Mouse (Mus musculus): ENCODE measurements around the gene Ormdl1.

DNA sequence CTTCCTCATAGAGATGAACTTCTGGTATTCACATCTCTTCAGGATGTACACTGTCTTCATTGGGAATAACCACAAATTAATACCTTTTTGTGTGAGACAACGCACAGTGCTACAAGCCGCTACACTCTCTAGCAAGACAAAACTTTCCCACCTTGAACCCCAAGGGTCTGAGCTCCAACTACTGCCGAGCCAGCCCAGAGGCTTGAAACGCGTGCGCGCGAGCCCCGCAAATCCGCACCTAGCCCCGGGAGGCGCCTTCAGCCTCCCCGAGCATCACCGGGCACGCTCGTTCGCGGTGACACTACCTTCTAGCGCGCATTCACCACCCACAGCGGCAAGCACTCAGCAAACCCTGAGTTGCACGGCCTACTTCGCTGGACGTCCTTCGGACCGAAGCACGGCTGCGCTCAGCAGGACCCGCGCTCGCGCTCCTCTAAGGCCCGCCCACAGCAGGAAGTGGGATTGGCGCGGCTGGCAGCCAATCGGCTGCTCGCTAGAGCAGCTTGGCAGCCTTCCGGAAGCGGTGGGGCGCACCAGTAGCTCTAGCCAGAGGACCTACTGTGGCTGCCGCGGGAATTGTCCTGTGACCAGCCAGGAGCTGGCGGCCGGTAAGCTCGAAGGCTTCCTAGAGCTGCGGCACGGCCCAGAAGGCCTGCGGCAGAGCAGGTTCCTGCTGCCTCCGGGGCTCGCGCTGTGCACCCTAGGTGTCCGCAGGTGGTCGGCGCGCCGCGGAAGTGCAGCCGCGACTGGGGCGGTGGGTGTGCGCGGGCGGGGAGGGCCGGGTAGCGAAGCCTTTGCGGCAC lies at the start of gene Ormdl1, which contains the start of the genes Pms1 and Gm28778:
- TF ChIP-seq CTCF (IDR thresholded peaks at IDR 0.05; ENCODE audit: insufficient read depth, low read length), result no peak
- peak; percentile 71; the same call in 1 of the 2 replicates for TF ChIP-seq POLR2A (IDR thresholded peaks at IDR 0.05; ENCODE audit: borderline replicate concordance, extremely low read depth, low read depth, low read length)
